Mouse (Mus musculus) CH12.LX (cell line): ENCODE results near the gene Rassf2.

Experiments used
- CHD2 ChIP-seq: IDR thresholded peaks from 2 replicates; pipeline ENCODE4 v1.6.1; 2011; ENCODE audit warnings: low read length, improper control_type of control experiment
- CTCF ChIP-seq, 2 experiments: IDR thresholded peaks in 1 of 2; conservative IDR thresholded peaks in 1 of 2; 2 replicates each; pipeline ENCODE4 v1.5.1; 2011 to 2012; ENCODE audit warnings: low read depth in 2 of 2, low read length in 2 of 2, improper control_type of control experiment in 1 of 2, inconsistent platforms in 1 of 2, mild to moderate bottlenecking in 1 of 2, moderate library complexity in 1 of 2
- E2F4 ChIP-seq: IDR thresholded peaks from 2 replicates; pipeline ENCODE4 v1.6.1; 2011; ENCODE audit warnings: low read depth, low read length, improper control_type of control experiment; ENCODE audit not compliant: insufficient replicate concordance
- MAZ ChIP-seq: IDR thresholded peaks from 2 replicates; pipeline ENCODE4 v1.6.1; 2012; ENCODE audit warnings: low read depth, mild to moderate bottlenecking, inconsistent platforms, low read length, improper control_type of control experiment, moderate library complexity
- MEF2A ChIP-seq: IDR thresholded peaks from 2 replicates; pipeline ENCODE4 v1.6.1; 2014; ENCODE audit warnings: low read depth, mild to moderate bottlenecking, inconsistent platforms, low read length, improper control_type of control experiment, borderline replicate concordance
- NRF1 ChIP-seq: IDR thresholded peaks from 2 replicates; pipeline ENCODE4 v1.6.1; 2014; ENCODE audit warnings: low read depth, mild to moderate bottlenecking, inconsistent platforms, low read length, improper control_type of control experiment, moderate library complexity
- PAX5 ChIP-seq: IDR thresholded peaks from 2 replicates; pipeline ENCODE4 v1.6.1; 2012; ENCODE audit warnings: low read length, inconsistent platforms, mixed read lengths
- POLR2A ChIP-seq: IDR thresholded peaks from 2 replicates; pipeline ENCODE4 v1.6.1; 2011; ENCODE audit warnings: low read depth, mild to moderate bottlenecking, improper control_type of control experiment, low read length
- RAD21 ChIP-seq: IDR thresholded peaks from 2 replicates; pipeline ENCODE4 v1.6.1; 2011; ENCODE audit warnings: low read depth, mild to moderate bottlenecking, low read length, improper control_type of control experiment, moderate library complexity
- SIN3A ChIP-seq: IDR thresholded peaks from 2 replicates; pipeline ENCODE4 v1.6.1; 2012; ENCODE audit warnings: low read length, improper control_type of control experiment, inconsistent platforms
- TCF12 ChIP-seq: IDR thresholded peaks from 2 replicates; pipeline ENCODE4 v1.6.1; 2014; ENCODE audit warnings: low read depth, mild to moderate bottlenecking, inconsistent platforms, low read length, improper control_type of control experiment
- UBTF ChIP-seq: IDR thresholded peaks from 2 replicates; pipeline ENCODE4 v1.6.1; 2012; ENCODE audit warnings: low read depth, mild to moderate bottlenecking, inconsistent platforms, low read length, improper control_type of control experiment, moderate library complexity
- ZKSCAN1 ChIP-seq: IDR thresholded peaks from 2 replicates; pipeline ENCODE4 v1.6.1; 2012; ENCODE audit warnings: low read depth, inconsistent platforms, low read length, improper control_type of control experiment, borderline replicate concordance
- ZNF384 ChIP-seq: IDR thresholded peaks from 2 replicates; pipeline ENCODE4 v1.6.1; 2012; ENCODE audit warnings: low read depth, low read length, improper control_type of control experiment, inconsistent platforms

DNA sequence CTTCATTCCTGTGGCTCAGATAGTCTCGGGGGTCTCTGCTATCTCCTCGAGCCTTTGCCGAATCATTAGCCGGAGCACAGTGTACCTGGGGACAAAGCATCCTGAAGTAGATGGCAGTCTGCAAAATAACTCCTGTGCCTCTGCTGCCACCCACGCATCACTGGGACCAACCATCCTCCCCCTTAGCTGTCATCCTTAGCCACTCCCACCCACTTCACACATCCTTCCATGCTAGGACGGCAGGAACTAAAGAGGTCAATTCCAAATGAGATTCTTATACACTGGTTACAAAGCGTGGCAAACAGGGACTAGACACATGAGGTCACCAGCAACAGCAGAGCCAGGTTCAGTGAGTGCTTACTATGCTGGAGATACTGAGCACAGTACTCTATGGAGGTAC, 33.7 kb downstream of the Rassf2 start:
- TF ChIP-seq POLR2A (no peak), PAX5 (no peak), ZNF384 (no peak), TCF12 (no peak), CTCF (conservative IDR thresholded peaks at IDR 0.05 in 1 of 2, IDR thresholded peaks at IDR 0.05 in 1 of 2; ENCODE audit: low read depth in 2 of 2, low read length in 2 of 2) (no peak), MAZ (no peak), RAD21 (no peak), E2F4 (no peak), SIN3A (no peak), NRF1 (no peak), ZKSCAN1 (no peak), MEF2A (no peak), UBTF (no peak), CHD2 (no peak)
